In the genomic region with DNA sequence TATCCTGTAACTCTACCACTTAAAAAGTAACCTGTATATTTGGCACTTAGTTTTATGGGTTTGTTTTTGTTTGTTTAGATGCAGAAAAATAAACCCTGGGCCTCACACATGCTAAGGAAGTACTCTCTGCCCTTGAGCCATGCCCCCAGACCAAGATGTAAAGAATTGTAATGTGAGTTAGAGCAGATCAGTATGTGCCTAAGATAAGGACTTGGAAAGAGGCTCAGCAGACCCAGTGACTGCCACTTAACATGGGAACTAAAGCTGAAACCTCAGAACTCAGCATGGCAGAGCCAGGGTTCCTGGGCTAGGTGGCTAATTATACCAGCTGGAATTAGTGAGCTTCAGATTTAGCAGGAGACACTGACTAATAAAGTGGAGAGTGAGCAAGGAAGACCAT, we compare ENCODE assay signal across 27 mouse cellular contexts.
DNase-seq lines count a peak whose midpoint lies in the region; ATAC-seq and TF ChIP-seq lines count a peak whose summit lies in the region.
"Had no signal": no experiment of that assay in that cellular context is flagged by ENCODE, and none has a peak within 500 bp of the region (broad histone marks: within the 10 kb centered on the region; RNA-seq: fewer than 3 reads in every experiment).

No protein-coding gene starts in this region.

- no peak for TF ChIP-seq EP300 in heart, adult 2 months (IDR thresholded peaks at IDR 0.05; ENCODE audit: insufficient read depth, low read depth, low read length)

- no peaks in the 10 kb centered on the region for H3K79me2 ChIP-seq in heart, adult 2 months (replicated peaks; ENCODE audit: control insufficient read depth, insufficient read depth, low read length)

- ATAC-seq in heart, embryonic 13.5 days (ENCODE audit: extremely low read depth, insufficient number of reproducible peaks, low FRiP score, low TSS enrichment), result no peak
- peak; percentile 55 for ATAC-seq in heart, embryonic 16.5 days (replicated peaks; ENCODE audit: extremely low read depth, insufficient read depth, low FRiP score)
- ATAC-seq: activated CD4-positive, CD25-positive, alpha-beta regulatory T cell, adult 4 months; forebrain, embryonic 15.5 days; hindbrain, postnatal 0 days; inflammation-experienced regulatory T-cells, adult 6 months; intestine, embryonic 16.5 days had no signal

- H3K27me3 ChIP-seq in heart, adult 2 months (ENCODE audit: control insufficient read depth, insufficient read depth, low read length), result no peaks in the 10 kb centered on the region
- H3K27me3 ChIP-seq in heart, embryonic 13.5 days (replicated peaks), result no peaks in the 10 kb centered on the region
- no peaks in the 10 kb centered on the region for H3K27me3 ChIP-seq in heart, embryonic 16.5 days (ENCODE audit: control insufficient read depth, insufficient read depth, low read length)
- H3K27me3 ChIP-seq: embryonic facial prominence, embryonic 13.5 days; forebrain, embryonic 12.5 days; forebrain, embryonic 15.5 days had no signal

- no peak overlapping the region for H3K27ac ChIP-seq in heart, adult 2 months
- H3K27ac ChIP-seq in heart, embryonic 13.5 days (replicated peaks), result peak overlapping the region; percentile 61
- peak overlapping the region; percentile 72 for H3K27ac ChIP-seq in heart, embryonic 16.5 days (ENCODE audit: low read length)
- H3K27ac ChIP-seq: embryonic facial prominence, embryonic 10.5 days; embryonic facial prominence, embryonic 13.5 days; forebrain, embryonic 12.5 days; forebrain, embryonic 15.5 days; hindbrain, embryonic 14.5 days; hindbrain, postnatal 0 days had no signal

- H3K4me1 ChIP-seq in heart, adult 2 months (ENCODE audit: control insufficient read depth, insufficient read depth, low read length), result no peaks in the 10 kb centered on the region
- peaks cover 27% of the 10 kb centered on the region for H3K4me1 ChIP-seq in heart, embryonic 13.5 days
- H3K4me1 ChIP-seq in heart, embryonic 16.5 days (ENCODE audit: control insufficient read depth, insufficient read depth, low read length), result peaks cover 16% of the 10 kb centered on the region
- H3K4me1 ChIP-seq: embryonic facial prominence, embryonic 10.5 days; embryonic facial prominence, embryonic 13.5 days; forebrain, embryonic 12.5 days; forebrain, embryonic 15.5 days had no signal

- intact Hi-C loops in heart, adult 2 months (cut with DNase I), result no loop called here
- intact Hi-C loops in heart, postnatal 10 days (cut with DNase I), result no loop called here
- intact Hi-C loops in heart, postnatal 36 days (cut with DNase I), result no loop called here

- peaks cover 6% of the 10 kb centered on the region; the same call in 1 of the 2 replicates for H3K9me3 ChIP-seq in heart, embryonic 13.5 days
- H3K9me3 ChIP-seq in heart, embryonic 16.5 days (replicated peaks; ENCODE audit: control insufficient read depth, low read length), result no peaks in the 10 kb centered on the region
- H3K9me3 ChIP-seq: embryonic facial prominence, embryonic 10.5 days; forebrain, embryonic 12.5 days; forebrain, embryonic 15.5 days had no signal

- H3K36me3 ChIP-seq in heart, adult 2 months (ENCODE audit: control insufficient read depth, insufficient read depth, low read length), result no peaks in the 10 kb centered on the region
- 0 out of 2 replicates have a peak, but pooled peaks cover 7% of the 10 kb centered on the region for H3K36me3 ChIP-seq in heart, embryonic 13.5 days
- H3K36me3 ChIP-seq in heart, embryonic 16.5 days (ENCODE audit: control insufficient read depth, insufficient read depth), result no peaks in the 10 kb centered on the region
- H3K36me3 ChIP-seq: embryonic facial prominence, embryonic 10.5 days; embryonic facial prominence, embryonic 13.5 days; forebrain, embryonic 12.5 days; forebrain, embryonic 15.5 days had no signal

- no peak for TF ChIP-seq CTCF in heart, adult 2 months (IDR thresholded peaks at IDR 0.05)

- H3K9ac ChIP-seq in heart, adult 2 months (ENCODE audit: low read depth, low read length), result no peak overlapping the region
- no peak overlapping the region for H3K9ac ChIP-seq in heart, embryonic 13.5 days
- H3K9ac ChIP-seq in heart, embryonic 16.5 days (ENCODE audit: low read length), result no peak overlapping the region
- H3K9ac ChIP-seq: embryonic facial prominence, embryonic 13.5 days; forebrain, embryonic 12.5 days; forebrain, embryonic 15.5 days; hindbrain, embryonic 14.5 days had no signal

- no peak overlapping the region for H3K4me2 ChIP-seq in heart, embryonic 13.5 days
- H3K4me2 ChIP-seq in heart, embryonic 16.5 days (ENCODE audit: low read depth, low read length), result no peak overlapping the region
- H3K4me2 ChIP-seq: embryonic facial prominence, embryonic 13.5 days; forebrain, embryonic 12.5 days; forebrain, embryonic 15.5 days; hindbrain, embryonic 14.5 days had no signal

- H3K4me3 ChIP-seq in heart, adult 2 months, result no peak overlapping the region
- H3K4me3 ChIP-seq in heart, embryonic 13.5 days, result no peak overlapping the region
- no peak overlapping the region for H3K4me3 ChIP-seq in heart, embryonic 16.5 days (ENCODE audit: low read length)
- H3K4me3 ChIP-seq: embryonic facial prominence, embryonic 10.5 days; embryonic facial prominence, embryonic 13.5 days; erythroblast, embryonic 14.5 days; forebrain, embryonic 12.5 days; forebrain, embryonic 15.5 days had no signal

- DNase-seq in heart, adult 11 months, result peak; percentile 81
- DNase-seq in heart, adult 2 months, result no peak
- DNase-seq in heart, postnatal 10 days, result no peak
- DNase-seq in heart, postnatal 36 days, result no peak
- DNase-seq: adrenal gland, adult 8-10 months; adrenal gland, postnatal 25 days; cerebellum, adult 11-12 months; cerebellum, adult 8-10 months; cerebellum, postnatal 10 days; cerebellum, postnatal 36 days; embryo, embryonic 11 days; gastrocnemius, postnatal 25 days; heart, postnatal 14 days; kidney, adult 18-20 months; kidney, adult 9 months had no signal

- no peak for TF ChIP-seq POLR2A in heart, adult 2 months (IDR thresholded peaks at IDR 0.05; ENCODE audit: insufficient read depth, low read depth, low read length)
